Mouse (Mus musculus) lung, postnatal 4 days (tissue): ENCODE data around the gene Pmm2.

ENCODE experiments used
- DNase-seq, 2 experiments: peaks; one replicate each; pipeline ENCODE4 v3.0.0; 2021

The Pmm2 gene

GRCm38 (mm10) chr16:8658349-8658748, 20.9 kb downstream of the Pmm2 start:
- DNase-seq, result no peak

GRCm38 (mm10) chr16:8658764-8659163, 21.3 kb downstream of the Pmm2 start:
- DNase-seq, result no peak

GRCm38 (mm10) chr16:8663022-8663421, 25.5 kb downstream of the Pmm2 start:
- peak in 1 of 2 experiments; percentile 65 for DNase-seq

GRCm38 (mm10) chr16:8663606-8664539, 26.4 kb downstream of the Pmm2 start:
- no peak for DNase-seq

- no peak for DNase-seq
Measured at GRCm38 (mm10) chr16:8665367-8665766, 27.9 kb downstream of the Pmm2 start.

GRCm38 (mm10) chr16:8666452-8666851, 29.0 kb downstream of the Pmm2 start:
- DNase-seq, result peak; percentile 72 to 82

- DNase-seq, result peak; percentile 62 to 75
Measured at GRCm38 (mm10) chr16:8667261-8667660, 29.8 kb downstream of the Pmm2 start.

- DNase-seq, result peak in 1 of 2 experiments; percentile 51
Measured at GRCm38 (mm10) chr16:8667814-8668213, 30.3 kb downstream of the Pmm2 start.

- no peak for DNase-seq
Measured at GRCm38 (mm10) chr16:8668386-8668785, 30.9 kb downstream of the Pmm2 start.

GRCm38 (mm10) chr16:8669432-8669831, 32.0 kb downstream of the Pmm2 start:
- no peak for DNase-seq

GRCm38 (mm10) chr16:8670041-8671035, 32.9 kb downstream of the Pmm2 start:
- no peak for DNase-seq

- DNase-seq, result peak; percentile 96 to 97
Measured at GRCm38 (mm10) chr16:8671551-8672349, 34.3 kb downstream of the Pmm2 start, which contains the start of gene Carhsp1. Carhsp1 (minus strand) TSS chr16:8672155.

GRCm38 (mm10) chr16:8672350-8672687, 34.8 kb downstream of the Pmm2 start:
- no peak for DNase-seq

- no peak for DNase-seq
Measured at GRCm38 (mm10) chr16:8672811-8673210, 35.3 kb downstream of the Pmm2 start.

GRCm38 (mm10) chr16:8673343-8673742, 35.9 kb downstream of the Pmm2 start:
- DNase-seq, result no peak

GRCm38 (mm10) chr16:8674165-8674564, 36.7 kb downstream of the Pmm2 start:
- peak in 1 of 2 experiments; percentile 73 for DNase-seq

GRCm38 (mm10) chr16:8675559-8675958, 38.1 kb downstream of the Pmm2 start:
- no peak for DNase-seq

- DNase-seq, result no peak
Measured at GRCm38 (mm10) chr16:8676228-8676627, 38.8 kb downstream of the Pmm2 start.

GRCm38 (mm10) chr16:8676800-8677199, 39.3 kb downstream of the Pmm2 start:
- DNase-seq, result peak in 1 of 2 experiments; percentile 72

- no peak for DNase-seq
Measured at GRCm38 (mm10) chr16:8678035-8678434, 40.6 kb downstream of the Pmm2 start.

- DNase-seq, result no peak
Measured at GRCm38 (mm10) chr16:8678676-8679075, 41.2 kb downstream of the Pmm2 start.

- no peak for DNase-seq
Measured at GRCm38 (mm10) chr16:8679780-8680179, 42.3 kb downstream of the Pmm2 start.
